Mouse (Mus musculus) right cerebral cortex, postnatal 10 days (tissue): ENCODE measurements at regions not wholly inside any gene's neighbourhood (a gene's known extent, or its start where the extent isn't known, plus 50 kb on each side); places are given as distances from the start of the nearest gene placed in this dataset.

Experiments used
- DNase-seq, 2 experiments: peaks; one replicate each; pipeline ENCODE4 v3.0.0; 2021; ENCODE audit warnings: low spot score in 2 of 2

- DNase-seq, result peak in 1 of 2 experiments; percentile 36
Observed at GRCm38 (mm10) chr15:68644862-68645261, 2144.2 kb upstream of the Lrrc6 start.

DNA sequence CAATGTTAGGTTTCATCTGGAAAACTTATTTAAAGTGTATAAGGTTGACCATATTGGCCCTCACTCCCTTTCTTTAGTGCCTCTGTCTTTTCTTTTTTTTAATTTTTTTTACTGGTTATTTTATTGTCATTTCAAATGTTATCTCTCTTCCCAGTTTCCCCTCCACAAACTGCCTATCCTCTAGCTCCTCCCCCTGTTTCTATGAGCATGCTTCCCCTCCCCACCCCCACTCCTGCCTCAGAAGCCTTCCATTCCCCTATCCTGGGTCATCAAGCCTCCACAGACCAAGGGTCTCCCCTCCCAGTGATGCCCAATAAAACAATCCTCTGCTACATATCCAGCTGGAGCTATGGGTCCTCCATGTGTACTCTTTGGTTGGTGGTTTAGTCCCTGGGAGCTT, 2134.9 kb upstream of the Lrrc6 start:
- no peak for DNase-seq

DNA sequence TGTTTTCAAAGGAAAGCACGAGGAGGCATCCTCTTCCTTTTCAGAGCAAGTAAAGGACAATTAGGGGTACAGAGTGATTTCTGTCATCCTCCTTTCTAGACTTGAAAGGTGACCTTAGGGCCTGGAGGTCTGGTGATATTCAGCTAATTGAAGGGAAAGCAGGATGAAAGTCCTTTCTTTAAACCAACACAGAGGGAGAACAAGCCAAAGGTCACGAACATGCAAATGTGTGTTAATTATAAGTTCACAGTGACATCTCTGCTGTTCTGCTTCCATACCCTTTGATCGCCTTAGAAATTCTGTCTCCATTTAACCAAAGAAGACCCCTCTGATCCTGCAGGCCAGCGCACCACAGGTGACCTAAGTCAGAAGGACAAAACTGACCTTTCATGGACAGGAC, 2126.3 kb upstream of the Lrrc6 start:
- DNase-seq, result no peak

- no peak for DNase-seq
Observed at GRCm38 (mm10) chr15:68624831-68625230, 2124.1 kb upstream of the Lrrc6 start.

- DNase-seq, result no peak
Observed at GRCm38 (mm10) chr15:68620417-68621214, 2119.9 kb upstream of the Lrrc6 start.

DNA sequence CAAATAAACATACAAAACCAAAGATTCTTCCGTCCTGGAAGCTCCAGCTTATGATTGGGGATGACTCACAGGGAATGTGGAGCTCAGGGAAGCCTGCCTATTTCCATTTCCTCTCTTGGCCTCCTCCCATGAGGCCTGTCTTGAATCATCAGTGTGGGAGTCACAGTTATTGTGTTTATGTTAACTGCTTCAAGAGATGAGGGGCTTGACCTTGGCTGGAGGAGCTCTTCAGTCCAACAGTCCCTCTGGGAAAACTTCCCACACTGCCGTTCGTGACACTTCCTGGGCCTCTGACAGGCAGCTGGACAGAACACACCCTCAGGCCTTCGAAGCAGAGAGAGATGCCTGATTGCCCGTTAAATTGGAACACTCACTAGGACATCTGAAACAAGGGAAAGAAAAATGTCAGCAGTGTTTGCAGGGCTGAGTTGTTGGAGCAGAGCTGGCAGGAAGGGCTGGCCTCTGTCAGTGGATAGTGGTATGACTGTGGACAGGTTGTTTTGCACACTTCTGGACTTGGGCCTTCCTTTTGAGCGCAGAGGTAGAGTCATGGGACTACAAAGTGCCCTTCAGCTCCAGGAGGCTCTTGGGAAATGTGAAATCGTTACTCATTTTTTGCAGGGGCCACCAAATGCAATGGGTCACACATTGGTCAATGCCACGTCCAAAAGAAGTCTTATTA, 2105.5 kb upstream of the Lrrc6 start:
- peak; percentile 23 to 25 for DNase-seq

DNA sequence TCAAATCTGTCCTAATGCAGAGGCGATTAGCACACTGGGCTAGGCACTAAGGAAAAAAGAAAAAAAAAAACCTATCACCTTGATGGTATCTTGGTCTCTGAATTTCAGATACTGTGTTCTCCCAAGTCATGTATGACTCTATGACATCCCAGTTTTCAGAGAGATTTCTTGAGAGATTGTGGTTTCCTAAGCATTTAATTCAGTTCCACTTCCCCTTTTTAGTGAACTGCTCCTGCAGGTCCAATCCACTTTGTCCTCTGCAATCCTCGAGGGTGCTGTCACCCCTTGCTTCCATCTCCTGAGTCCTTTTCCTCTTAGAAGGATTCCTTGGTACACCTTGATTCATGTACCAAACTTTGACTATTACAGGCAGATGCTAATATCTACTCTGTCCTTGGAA, 2104.8 kb upstream of the Lrrc6 start:
- no peak for DNase-seq

GRCm38 (mm10) chr15:68582177-68582576, 2081.5 kb upstream of the Lrrc6 start:
- no peak for DNase-seq

DNA sequence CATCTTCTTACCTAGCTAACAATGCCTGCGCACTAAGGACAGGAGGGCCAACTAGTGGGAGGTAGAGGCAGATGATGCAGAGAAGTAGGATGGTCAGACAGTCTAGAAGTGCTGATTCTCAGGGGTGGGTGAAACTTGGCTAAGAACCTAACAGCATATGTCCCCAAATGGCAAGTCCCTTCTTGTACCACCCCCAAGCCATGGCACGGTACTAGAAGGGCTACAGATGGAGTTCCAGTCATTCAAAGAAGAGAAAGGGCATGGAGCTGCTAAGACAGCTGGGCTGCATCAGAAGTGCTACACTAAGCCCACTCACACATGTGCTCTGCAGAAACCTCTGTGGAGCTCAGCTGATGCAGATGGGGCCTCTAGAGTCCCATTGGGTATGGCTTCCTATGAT, 2078.8 kb upstream of the Lrrc6 start:
- peak in 1 of 2 experiments; percentile 31 for DNase-seq

DNA sequence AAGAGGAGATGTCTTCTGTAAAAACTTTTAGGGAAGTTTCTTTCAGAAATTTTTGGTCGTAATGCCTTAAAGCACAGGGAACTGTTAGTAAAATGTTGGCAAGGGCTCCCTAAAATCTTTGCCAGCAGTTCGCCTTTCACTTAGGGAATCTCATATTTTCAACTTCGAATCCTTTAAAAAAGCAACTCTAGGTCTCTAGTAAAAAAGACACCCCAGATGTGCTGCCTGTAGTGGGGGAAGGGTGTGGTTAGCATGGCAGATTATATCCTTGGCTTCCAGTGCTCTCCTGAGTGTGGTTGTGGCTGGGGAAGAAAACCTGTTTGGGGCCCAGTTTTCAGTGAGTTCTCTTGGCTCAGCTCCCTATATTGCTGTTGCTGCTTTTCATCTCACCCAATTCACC, 2059.9 kb upstream of the Lrrc6 start:
- DNase-seq, result peak; percentile 59 to 77

GRCm38 (mm10) chr15:68556133-68556532, 2055.4 kb upstream of the Lrrc6 start:
- DNase-seq, result no peak

DNA sequence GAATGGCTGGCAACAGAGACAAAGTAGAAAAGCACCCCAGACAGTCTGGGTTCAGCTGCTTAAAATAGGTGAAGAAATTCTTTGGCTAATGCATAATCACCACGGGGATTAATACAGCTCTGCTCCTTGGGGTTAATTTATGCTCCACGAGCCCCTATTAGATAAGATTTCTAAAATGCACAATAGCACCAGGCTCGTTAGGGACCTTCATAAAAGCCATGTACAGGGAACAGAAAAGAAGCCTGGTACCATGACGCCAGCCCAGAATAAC, 2035.3 kb upstream of the Lrrc6 start:
- DNase-seq, result no peak

DNA sequence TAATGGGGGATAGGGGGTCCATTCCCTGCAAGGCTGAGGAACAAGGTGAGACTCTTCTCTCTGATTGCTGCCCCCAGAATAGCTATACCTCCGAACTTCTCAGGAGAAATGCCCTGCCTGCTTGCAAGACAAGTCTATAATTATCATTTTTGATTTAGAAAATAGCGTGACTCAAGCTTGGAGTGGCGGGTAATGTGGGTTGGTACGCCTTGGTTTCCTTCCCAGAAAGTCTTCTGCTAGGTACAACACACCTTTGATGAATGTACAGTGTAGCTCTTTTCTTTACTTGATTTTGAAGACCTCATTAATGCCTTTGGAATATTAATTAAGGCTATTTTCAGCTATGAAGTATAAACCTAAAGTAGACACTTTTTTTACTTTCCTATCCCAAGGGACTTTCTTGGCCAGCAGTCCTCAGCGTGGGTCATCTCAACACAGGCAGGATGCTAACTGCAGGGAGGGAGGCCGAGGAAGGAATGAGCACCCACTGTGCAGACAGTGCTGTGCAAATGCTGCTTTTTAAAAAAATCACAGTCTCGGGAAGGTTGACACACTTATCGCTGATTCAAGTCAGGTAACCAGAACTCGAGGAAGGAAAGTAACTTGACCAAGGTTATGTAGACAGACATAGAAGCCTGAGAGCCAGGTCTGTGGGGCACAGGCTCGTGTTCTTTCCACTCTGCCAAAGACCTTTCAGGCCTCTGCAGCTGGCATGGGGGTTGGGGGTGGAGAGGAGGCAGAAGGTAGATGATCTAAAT, 2034.8 kb upstream of the Lrrc6 start:
- DNase-seq, result peak in 1 of 2 experiments; percentile 27

DNA sequence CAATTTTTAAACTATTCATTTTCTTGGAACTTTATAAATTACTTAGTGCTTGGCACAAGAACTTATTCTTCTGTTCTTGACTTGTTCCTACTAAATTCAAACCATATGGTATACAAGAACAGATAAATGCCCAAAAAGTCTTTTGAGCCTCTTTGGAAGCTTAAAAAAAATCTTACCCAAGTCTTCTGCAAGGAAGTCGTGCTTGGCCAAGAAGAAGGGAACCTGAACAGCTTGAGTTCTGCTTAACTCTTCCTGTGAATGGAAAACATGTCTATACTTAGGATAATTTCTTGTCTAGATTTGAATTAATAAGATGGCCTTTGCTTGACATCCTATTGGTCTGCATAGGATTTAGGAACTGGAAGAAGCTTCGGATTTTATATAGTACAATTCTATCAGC, 2020.0 kb upstream of the Lrrc6 start:
- no peak for DNase-seq

DNA sequence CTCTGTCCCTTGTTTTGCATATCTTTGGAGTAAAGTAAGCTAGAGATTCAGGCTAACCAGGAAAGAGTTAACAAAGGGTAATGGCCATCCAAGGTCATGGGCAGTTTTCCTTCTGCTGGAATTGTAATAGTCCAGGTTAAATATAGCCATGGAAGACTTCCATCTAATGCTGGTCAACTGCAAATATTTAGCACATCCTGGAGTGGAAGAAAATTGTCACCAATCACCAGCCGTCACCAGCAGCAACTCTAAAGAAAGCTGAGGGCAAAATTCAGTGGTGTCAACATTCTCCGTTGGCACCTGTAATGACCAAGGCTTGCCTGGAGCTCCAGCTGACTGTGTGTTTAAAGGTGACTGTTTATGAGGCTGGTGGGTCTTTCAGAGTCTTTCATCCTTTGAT, 2011.7 kb upstream of the Lrrc6 start:
- no peak for DNase-seq

GRCm38 (mm10) chr15:68508190-68508589, 2007.5 kb upstream of the Lrrc6 start:
- no peak for DNase-seq

- no peak for DNase-seq
Observed at GRCm38 (mm10) chr15:68506093-68506492, 2005.4 kb upstream of the Lrrc6 start.

DNA sequence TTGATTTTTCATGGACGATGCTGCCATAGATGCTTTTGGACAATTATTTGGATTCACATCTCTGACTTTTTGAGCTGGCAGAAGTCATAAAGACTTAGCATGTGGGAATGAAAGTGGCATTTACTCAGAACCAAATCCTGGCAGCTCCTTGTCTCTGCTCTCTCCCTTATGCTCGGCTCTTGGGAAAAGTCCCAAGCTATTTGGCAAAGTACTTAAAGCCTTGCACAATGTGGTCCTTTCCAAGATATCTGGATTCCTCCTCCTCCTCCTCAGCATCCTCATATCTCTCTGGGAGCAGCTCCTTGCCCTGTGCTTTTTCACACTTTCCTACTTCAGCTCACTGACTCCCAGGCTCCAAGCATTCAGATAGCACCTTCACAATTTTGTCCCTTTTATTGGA, 1995.7 kb upstream of the Lrrc6 start:
- DNase-seq, result peak; percentile 35 to 55

- no peak for DNase-seq
Observed at GRCm38 (mm10) chr15:68484789-68485188, 1984.1 kb upstream of the Lrrc6 start.

DNA sequence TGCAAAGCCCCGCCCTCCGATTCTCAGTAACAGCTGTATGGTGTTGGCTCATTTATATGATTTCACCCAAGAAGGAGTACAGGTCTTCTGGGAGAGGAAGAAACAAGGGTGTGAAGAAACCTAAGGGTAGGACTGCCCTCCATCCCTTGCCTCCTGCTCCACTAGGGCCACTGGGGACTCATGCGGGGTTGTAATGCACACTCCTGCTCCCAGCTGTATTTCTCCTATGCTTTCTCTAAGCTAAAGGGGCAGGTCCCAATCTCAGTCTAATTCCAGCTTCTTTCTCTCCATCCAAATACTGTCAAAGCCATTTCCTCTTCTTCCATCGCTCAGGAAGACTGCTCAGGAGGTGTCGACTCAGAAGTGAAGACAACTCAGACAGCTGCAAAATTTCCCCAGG, 1977.0 kb upstream of the Lrrc6 start:
- no peak for DNase-seq

- DNase-seq, result no peak
Observed at GRCm38 (mm10) chr15:68471928-68472327, 1971.2 kb upstream of the Lrrc6 start.

GRCm38 (mm10) chr15:68462851-68463250, 1962.1 kb upstream of the Lrrc6 start:
- DNase-seq, result no peak

- DNase-seq, result no peak
Observed at GRCm38 (mm10) chr15:68457239-68457638, 1956.5 kb upstream of the Lrrc6 start.
